Mouse (Mus musculus): ENCODE measurements around the gene Kif5a. TPM values are rescaled to one million over a fixed set of nuclear protein-coding genes. Genes with fewer than 3 reads are reported as not detected.

The Kif5a gene
- polyA plus RNA-seq, 1 experiment from 2014 or later: 0.11 TPM

DNA sequence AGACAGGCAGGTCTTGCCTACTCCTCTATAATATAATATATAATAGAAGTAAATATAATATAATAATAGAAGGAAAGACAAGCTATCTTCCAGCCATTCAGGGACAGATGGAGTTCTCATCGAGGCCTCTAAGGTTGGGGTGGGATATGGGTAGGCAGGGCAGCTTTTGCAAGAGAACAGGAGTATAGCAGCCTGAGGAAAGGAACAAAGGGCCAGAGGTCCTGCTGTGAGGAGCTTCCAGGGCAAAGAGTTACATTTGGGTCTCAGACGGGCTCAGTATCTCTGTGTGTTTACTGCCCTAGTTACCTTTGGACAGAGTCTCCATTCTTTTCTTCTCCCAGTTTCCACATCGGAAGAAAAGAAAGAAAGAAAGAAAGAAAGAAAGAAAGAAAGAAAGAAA is 483 bp upstream of the Kif5a start:
- peaks cover 20% of the 10 kb centered on the region for H3K4me1 ChIP-seq (ENCODE audit: control insufficient read depth, low read depth, low read length)
- peaks cover 3% of the 10 kb centered on the region; the same call in 1 of the 2 replicates for H3K36me3 ChIP-seq (ENCODE audit: control insufficient read depth, insufficient read depth)
- no peak for ATAC-seq (ENCODE audit: low read depth)
- H3K4me2 ChIP-seq (ENCODE audit: low read depth, low read length): no peak overlapping the region
- H3K4me3 ChIP-seq (ENCODE audit: low read depth, low read length): no peak overlapping the region
- 56% methylated on average over 3 of the region's 3 CpGs for WGBS (ENCODE audit: insufficient replicate concordance)
- H3K9me3 ChIP-seq (replicated peaks; ENCODE audit: control insufficient read depth, low read length): no peaks in the 10 kb centered on the region
- no peak overlapping the region for H3K27ac ChIP-seq (ENCODE audit: low read length)
- H3K9ac ChIP-seq (ENCODE audit: low read depth, low read length): no peak overlapping the region
- H3K27me3 ChIP-seq (ENCODE audit: control insufficient read depth, insufficient read depth, low read depth, low read length): peaks cover 28% of the 10 kb centered on the region

- Histone ChIP-seq H3K4me2 (ENCODE audit: low read depth, low read length) (no peak overlapping the region), H3K27me3 (ENCODE audit: control insufficient read depth, insufficient read depth, low read depth, low read length) (peaks cover 28% of the 10 kb centered on the region)
- 58% methylated on average over 15 of the region's 15 CpGs for WGBS (ENCODE audit: insufficient replicate concordance)
Observed at GRCm38 (mm10) chr10:127261706-127262547, 1.2 kb downstream of the Kif5a start.

DNA sequence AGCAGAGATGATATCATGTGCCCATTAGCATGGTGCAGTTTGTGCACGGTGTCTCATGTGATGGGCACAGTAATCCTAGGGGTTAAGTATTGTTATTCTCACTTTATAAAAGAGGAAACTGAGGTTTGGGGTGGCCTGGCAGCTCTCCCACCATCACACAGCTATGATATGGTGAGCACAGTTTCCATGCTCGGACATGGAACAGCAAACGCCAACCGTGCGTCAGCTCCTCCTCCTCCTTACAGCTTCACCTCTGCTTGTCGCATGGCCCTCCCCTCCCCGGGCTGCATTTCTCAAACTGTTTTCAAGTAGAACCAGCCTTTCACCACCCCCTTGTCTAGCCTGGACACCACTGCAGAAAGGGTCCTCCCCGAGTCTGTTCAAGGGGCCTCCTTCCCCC is 4.7 kb downstream of the Kif5a start:
- Histone ChIP-seq H3K4me1 (ENCODE audit: control insufficient read depth, low read depth, low read length) (peaks cover 2% of the 10 kb centered on the region; the same call in 1 of the 2 replicates), H3K4me2 (ENCODE audit: low read depth, low read length) (no peak overlapping the region), H3K4me3 (ENCODE audit: low read depth, low read length) (no peak overlapping the region), H3K27ac (ENCODE audit: low read length) (no peak overlapping the region), H3K27me3 (ENCODE audit: control insufficient read depth, insufficient read depth, low read depth, low read length) (peaks cover 29% of the 10 kb centered on the region), H3K9ac (ENCODE audit: low read depth, low read length) (no peak overlapping the region), H3K36me3 (ENCODE audit: control insufficient read depth, insufficient read depth) (no peaks in the 10 kb centered on the region), H3K9me3 (replicated peaks; ENCODE audit: control insufficient read depth, low read length) (no peaks in the 10 kb centered on the region)
- WGBS (ENCODE audit: insufficient replicate concordance): 53% methylated on average over 8 of the region's 8 CpGs
- no peak for ATAC-seq (ENCODE audit: low read depth)

More at GRCm38 (mm10) chr10:127261706-127262547, 1.2 kb downstream of the Kif5a start:
- Histone ChIP-seq H3K9ac (ENCODE audit: low read depth, low read length) (no peak overlapping the region), H3K36me3 (ENCODE audit: control insufficient read depth, insufficient read depth) (no peaks in the 10 kb centered on the region), H3K9me3 (replicated peaks; ENCODE audit: control insufficient read depth, low read length) (no peaks in the 10 kb centered on the region), H3K4me3 (ENCODE audit: low read depth, low read length) (no peak overlapping the region), H3K27ac (ENCODE audit: low read length) (no peak overlapping the region), H3K4me1 (ENCODE audit: control insufficient read depth, low read depth, low read length) (peaks cover 7% of the 10 kb centered on the region)
- ATAC-seq (ENCODE audit: low read depth): no peak

GRCm38 (mm10) chr10:127257790-127258189 is 5.4 kb downstream of the Kif5a start:
- Histone ChIP-seq H3K4me1 (ENCODE audit: control insufficient read depth, low read depth, low read length) (no peaks in the 10 kb centered on the region; the same call in 1 of the 2 replicates), H3K9me3 (replicated peaks; ENCODE audit: control insufficient read depth, low read length) (no peaks in the 10 kb centered on the region), H3K9ac (ENCODE audit: low read depth, low read length) (no peak overlapping the region), H3K27ac (ENCODE audit: low read length) (no peak overlapping the region), H3K36me3 (ENCODE audit: control insufficient read depth, insufficient read depth) (no peaks in the 10 kb centered on the region), H3K4me3 (ENCODE audit: low read depth, low read length) (no peak overlapping the region), H3K4me2 (ENCODE audit: low read depth, low read length) (no peak overlapping the region), H3K27me3 (ENCODE audit: control insufficient read depth, insufficient read depth, low read depth, low read length) (peaks cover 22% of the 10 kb centered on the region)
- WGBS (ENCODE audit: insufficient replicate concordance): 49% methylated on average over 6 of the region's 6 CpGs
- ATAC-seq (ENCODE audit: low read depth): no peak

DNA sequence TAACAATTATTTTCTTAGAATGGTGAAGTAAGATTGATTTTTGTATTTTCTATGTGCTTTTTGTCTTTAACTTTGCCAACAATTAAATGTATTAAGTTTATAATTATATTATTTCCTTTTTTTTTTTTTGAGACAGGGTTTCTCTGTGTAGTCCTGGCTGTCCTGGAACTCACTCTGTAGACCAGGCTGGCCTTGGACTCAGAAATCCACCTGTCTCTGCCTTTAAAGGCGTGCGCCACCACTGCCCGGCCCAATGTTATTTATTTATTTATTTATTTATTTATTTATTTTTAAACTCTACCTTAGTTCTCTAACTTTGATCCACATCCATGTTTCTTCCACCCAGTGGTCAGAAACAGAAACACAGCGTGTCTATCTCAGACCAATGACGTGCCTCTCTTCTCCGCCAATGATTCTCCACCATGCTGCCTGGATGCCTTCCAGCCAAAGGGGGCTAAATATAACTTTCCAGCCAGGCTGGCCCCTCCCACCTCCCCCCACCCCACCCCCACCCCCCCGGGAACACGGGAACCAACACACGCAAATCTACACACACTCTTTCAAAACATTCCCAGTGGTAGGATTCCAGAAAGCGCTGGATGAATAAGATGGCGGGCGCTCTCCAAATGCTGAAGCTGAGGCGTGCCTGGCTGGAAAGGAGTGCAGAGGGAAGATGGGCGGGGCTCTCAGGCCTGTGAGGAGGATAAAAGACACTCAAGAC is 7.4 kb downstream of the Kif5a start:
- no peak overlapping the region for H3K4me2 ChIP-seq (ENCODE audit: low read depth, low read length)
- no peak overlapping the region for H3K4me3 ChIP-seq (ENCODE audit: low read depth, low read length)
- no peak overlapping the region for H3K27ac ChIP-seq (ENCODE audit: low read length)
- H3K9ac ChIP-seq (ENCODE audit: low read depth, low read length): no peak overlapping the region
- no peak for ATAC-seq (ENCODE audit: low read depth)
- 24% methylated on average over 14 of the region's 14 CpGs for WGBS (ENCODE audit: insufficient replicate concordance)
- H3K9me3 ChIP-seq (replicated peaks; ENCODE audit: control insufficient read depth, low read length): no peaks in the 10 kb centered on the region
- peaks cover 3% of the 10 kb centered on the region for H3K27me3 ChIP-seq (ENCODE audit: control insufficient read depth, insufficient read depth, low read depth, low read length)
- no peaks in the 10 kb centered on the region for H3K36me3 ChIP-seq (ENCODE audit: control insufficient read depth, insufficient read depth)
- no peaks in the 10 kb centered on the region for H3K4me1 ChIP-seq (ENCODE audit: control insufficient read depth, low read depth, low read length)

DNA sequence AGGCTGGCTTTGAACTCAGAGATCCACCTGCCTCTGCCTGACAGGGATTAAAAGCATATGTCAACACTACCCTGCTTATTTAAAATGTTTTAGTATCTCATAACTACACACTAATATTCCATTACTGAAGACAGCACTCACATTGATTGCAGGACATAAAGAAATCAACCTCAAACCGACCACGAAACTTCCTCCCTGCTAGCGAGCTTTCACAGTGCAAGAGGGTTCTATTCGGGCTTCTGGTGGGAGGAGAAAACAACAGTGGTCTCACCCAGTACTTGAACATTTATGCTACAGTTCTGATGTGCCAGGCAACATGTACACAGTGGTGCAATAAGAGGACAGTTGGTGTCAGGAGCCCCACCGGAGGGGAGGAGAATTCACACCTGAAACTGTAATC is 12.3 kb downstream of the Kif5a start:
- 26% methylated on average over 5 of the region's 5 CpGs for WGBS (ENCODE audit: insufficient replicate concordance)

GRCm38 (mm10) chr10:127238241-127238824 is 24.8 kb downstream of the Kif5a start:
- ATAC-seq (ENCODE audit: low read depth): no peak
- Histone ChIP-seq H3K4me3 (ENCODE audit: low read depth, low read length) (no peak overlapping the region), H3K27ac (ENCODE audit: low read length) (no peak overlapping the region), H3K9me3 (replicated peaks; ENCODE audit: control insufficient read depth, low read length) (no peaks in the 10 kb centered on the region), H3K4me2 (ENCODE audit: low read depth, low read length) (no peak overlapping the region), H3K9ac (ENCODE audit: low read depth, low read length) (no peak overlapping the region), H3K27me3 (ENCODE audit: control insufficient read depth, insufficient read depth, low read depth, low read length) (peaks cover 23% of the 10 kb centered on the region), H3K4me1 (ENCODE audit: control insufficient read depth, low read depth, low read length) (no peaks in the 10 kb centered on the region), H3K36me3 (ENCODE audit: control insufficient read depth, insufficient read depth) (no peaks in the 10 kb centered on the region)
- WGBS (ENCODE audit: insufficient replicate concordance): 56% methylated on average over 18 of the region's 18 CpGs

More for the DNA sequence above, 12.3 kb downstream of the Kif5a start:
- Histone ChIP-seq H3K4me2 (ENCODE audit: low read depth, low read length) (no peak overlapping the region), H3K9ac (ENCODE audit: low read depth, low read length) (no peak overlapping the region), H3K36me3 (ENCODE audit: control insufficient read depth, insufficient read depth) (no peaks in the 10 kb centered on the region), H3K4me3 (ENCODE audit: low read depth, low read length) (no peak overlapping the region), H3K4me1 (ENCODE audit: control insufficient read depth, low read depth, low read length) (no peaks in the 10 kb centered on the region), H3K27me3 (ENCODE audit: control insufficient read depth, insufficient read depth, low read depth, low read length) (peaks cover 8% of the 10 kb centered on the region; the same call in 1 of the 2 replicates), H3K27ac (ENCODE audit: low read length) (no peak overlapping the region), H3K9me3 (replicated peaks; ENCODE audit: control insufficient read depth, low read length) (no peaks in the 10 kb centered on the region)
- ATAC-seq (ENCODE audit: low read depth): no peak

DNA sequence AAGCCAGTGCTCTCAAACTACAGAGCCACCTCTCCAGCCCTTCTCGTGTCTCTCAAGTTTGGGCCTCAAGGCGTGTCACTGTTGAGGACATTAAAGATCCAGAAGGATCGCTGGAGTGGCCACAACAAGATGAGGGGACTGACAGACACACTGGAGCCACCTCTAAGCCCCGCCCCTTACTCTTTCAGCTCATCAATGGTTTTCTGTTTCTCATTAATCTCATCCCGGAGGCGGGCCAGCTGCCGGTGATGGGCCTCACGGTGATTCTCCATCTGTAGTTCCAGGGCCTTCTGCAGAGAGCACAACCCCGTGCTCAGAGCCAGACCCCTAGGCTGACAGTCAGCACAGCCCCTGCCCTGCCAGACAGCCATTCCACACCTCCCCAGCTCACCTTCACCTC is 26.6 kb downstream of the Kif5a start:
- peaks cover 20% of the 10 kb centered on the region for H3K27me3 ChIP-seq (ENCODE audit: control insufficient read depth, insufficient read depth, low read depth, low read length)
- H3K4me2 ChIP-seq (ENCODE audit: low read depth, low read length): no peak overlapping the region
- no peaks in the 10 kb centered on the region for H3K9me3 ChIP-seq (replicated peaks; ENCODE audit: control insufficient read depth, low read length)
- H3K27ac ChIP-seq (ENCODE audit: low read length): no peak overlapping the region
- WGBS (ENCODE audit: insufficient replicate concordance): 57% methylated on average over 9 of the region's 9 CpGs
- H3K9ac ChIP-seq (ENCODE audit: low read depth, low read length): no peak overlapping the region
- H3K4me3 ChIP-seq (ENCODE audit: low read depth, low read length): no peak overlapping the region
- no peaks in the 10 kb centered on the region for H3K4me1 ChIP-seq (ENCODE audit: control insufficient read depth, low read depth, low read length)
- H3K36me3 ChIP-seq (ENCODE audit: control insufficient read depth, insufficient read depth): no peaks in the 10 kb centered on the region
- ATAC-seq (ENCODE audit: low read depth): no peak
